Mouse (Mus musculus): Measurements from ENCODE around the gene Mageb1.
"Not testable (repeated sequence)": the region's sequence is repeated elsewhere in the genome, so short reads cannot be mapped to it uniquely, and the experiment has no call there.

Mageb1 gene

DNA sequence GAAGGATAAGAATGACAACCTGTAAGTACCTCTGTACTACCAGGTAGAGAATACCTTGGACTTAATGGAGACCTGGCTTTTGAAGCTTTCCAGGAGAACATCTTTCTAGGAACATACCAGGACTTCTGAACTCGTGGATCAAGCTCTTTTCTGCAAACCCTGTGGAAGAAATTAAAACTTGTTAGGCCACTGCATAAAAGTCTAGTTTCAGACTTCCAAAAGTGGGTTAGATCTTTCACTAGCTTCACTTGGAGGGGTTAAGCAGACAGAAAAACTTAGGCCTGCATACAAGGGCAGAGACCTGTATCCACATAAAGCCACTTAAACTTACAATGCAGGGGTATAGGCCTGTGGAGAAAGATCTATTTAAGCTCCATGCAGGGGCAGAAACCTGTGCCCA lies at the start of gene Mageb1:
Mageb1 (minus strand) TSS at position 101 of the 400 bp plus-strand sequence.
- H3K27me3 ChIP-seq (ENCODE audit: control insufficient read depth, insufficient read depth, low read length, poor library complexity, severe bottlenecking); DNase-seq (ENCODE audit: low read depth, low spot score); H3K36me3 ChIP-seq (ENCODE audit: control insufficient read depth, insufficient read depth, low read length, poor library complexity, severe bottlenecking): not testable (repeated sequence)
